Mouse (Mus musculus): ENCODE data around the gene Gkn3.

Gkn3 gene

GRCm38 (mm10) chr6:87388877-87389276, at the start of gene Gkn3:
TSS of gene Gkn3 (minus strand) at chr6:87388935.
- in situ Hi-C loops (cut with MboI; ENCODE audit: unreplicated experiment in 2 of 2) = loop anchor here in 1 of 2 experiments (5.0 kb wide), 1 partner anchor 287 kb away; the partner anchor contains the start of gene D6Ertd527e

- in situ Hi-C loops (cut with MboI; ENCODE audit: unreplicated experiment in 2 of 2) = no loop called here
Measured at GRCm38 (mm10) chr6:87436745-87437144, 48.0 kb upstream of the Gkn3 start.

DNA sequence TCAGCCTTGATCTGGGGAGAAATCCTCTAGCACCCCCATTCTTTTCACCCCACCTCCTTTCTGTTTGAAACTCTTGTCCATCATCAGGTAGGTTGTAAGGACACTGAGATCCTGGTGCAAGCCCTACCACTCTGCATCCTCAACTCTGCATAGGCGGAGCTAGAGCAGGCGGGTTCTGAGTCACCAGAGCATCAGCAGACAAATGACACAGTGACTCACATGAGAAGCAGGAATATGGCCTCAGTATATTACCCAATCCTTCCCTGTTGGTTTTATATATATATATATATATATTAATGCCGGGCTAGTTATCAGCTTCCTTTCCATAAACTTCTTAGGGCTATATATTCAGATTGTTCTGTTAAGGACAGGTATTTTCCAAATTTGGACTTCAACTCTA, 47.1 kb upstream of the Gkn3 start:
- in situ Hi-C loops (cut with MboI; ENCODE audit: unreplicated experiment in 2 of 2) = no loop called here

- in situ Hi-C loops (cut with MboI; ENCODE audit: unreplicated experiment in 2 of 2) = no loop called here
Measured at GRCm38 (mm10) chr6:87428487-87429044, 39.8 kb upstream of the Gkn3 start, which contains the start of gene Bmp10. TSS of gene Bmp10 (plus strand) at chr6:87428994.

DNA sequence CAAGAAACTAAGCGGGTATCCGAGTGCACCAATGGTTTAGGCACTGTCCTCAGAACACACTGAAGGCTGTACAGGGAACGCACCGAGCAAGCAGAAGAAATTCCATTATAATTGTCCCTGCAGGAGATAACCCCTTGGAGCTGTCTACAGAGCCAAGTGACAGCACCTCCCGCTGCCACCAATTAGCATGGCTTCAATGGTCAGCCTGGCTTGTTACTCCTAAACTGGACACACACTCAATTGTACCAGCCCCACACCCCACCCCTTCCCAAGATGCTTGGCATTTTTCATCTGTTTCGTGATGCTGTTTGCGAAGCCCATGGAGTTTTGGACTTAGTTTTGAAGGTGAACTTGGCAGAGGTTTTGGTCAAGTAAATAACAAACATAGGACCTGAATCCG, 38.9 kb upstream of the Gkn3 start:
- in situ Hi-C loops (cut with MboI; ENCODE audit: unreplicated experiment in 2 of 2) = no loop called here

- in situ Hi-C loops (cut with MboI; ENCODE audit: unreplicated experiment in 2 of 2) = no loop called here
Measured at GRCm38 (mm10) chr6:87426954-87427353, 38.2 kb upstream of the Gkn3 start.

GRCm38 (mm10) chr6:87424037-87424816, 35.5 kb upstream of the Gkn3 start:
- in situ Hi-C loops (cut with MboI; ENCODE audit: unreplicated experiment in 2 of 2) = no loop called here

DNA sequence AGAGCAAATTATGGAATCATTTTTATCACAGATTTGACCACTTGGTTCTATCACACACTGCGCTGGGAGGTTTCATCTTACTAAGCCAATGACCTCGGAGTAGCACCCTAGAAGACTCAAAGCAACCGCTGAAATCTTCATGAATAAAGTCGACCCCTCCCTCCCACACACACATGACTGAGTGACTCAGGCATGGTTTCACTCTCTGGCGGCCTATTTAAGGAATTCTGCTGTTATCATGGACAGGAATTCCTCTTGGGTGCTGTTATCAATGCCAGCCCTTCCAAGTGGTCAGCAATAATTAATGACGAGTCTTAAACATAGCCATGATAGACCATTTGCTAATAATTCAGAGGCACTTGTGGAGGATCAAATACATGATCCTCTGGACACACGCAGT, 33.6 kb upstream of the Gkn3 start:
- in situ Hi-C loops (cut with MboI; ENCODE audit: unreplicated experiment in 2 of 2) = no loop called here

DNA sequence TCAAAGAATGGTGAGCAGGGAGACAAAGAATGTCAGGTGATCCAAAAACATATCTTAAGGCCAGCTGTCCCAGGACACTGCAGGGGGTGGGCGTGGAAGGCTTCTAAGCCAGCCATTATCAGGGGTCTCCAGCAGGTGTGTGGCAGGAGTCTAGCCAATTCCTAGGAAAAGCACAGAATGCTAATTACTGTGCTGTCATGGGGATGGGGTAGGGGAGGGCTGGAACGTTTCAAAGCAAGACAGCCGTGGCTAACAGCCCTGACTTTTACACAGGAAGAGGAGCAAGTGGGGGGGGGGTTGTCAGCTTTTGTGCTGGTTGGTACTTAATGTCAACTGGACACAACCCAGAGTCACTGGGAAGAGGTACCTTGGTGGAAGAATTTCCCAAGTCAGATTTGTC, 23.3 kb upstream of the Gkn3 start:
- in situ Hi-C loops (cut with MboI; ENCODE audit: unreplicated experiment in 2 of 2) = no loop called here

DNA sequence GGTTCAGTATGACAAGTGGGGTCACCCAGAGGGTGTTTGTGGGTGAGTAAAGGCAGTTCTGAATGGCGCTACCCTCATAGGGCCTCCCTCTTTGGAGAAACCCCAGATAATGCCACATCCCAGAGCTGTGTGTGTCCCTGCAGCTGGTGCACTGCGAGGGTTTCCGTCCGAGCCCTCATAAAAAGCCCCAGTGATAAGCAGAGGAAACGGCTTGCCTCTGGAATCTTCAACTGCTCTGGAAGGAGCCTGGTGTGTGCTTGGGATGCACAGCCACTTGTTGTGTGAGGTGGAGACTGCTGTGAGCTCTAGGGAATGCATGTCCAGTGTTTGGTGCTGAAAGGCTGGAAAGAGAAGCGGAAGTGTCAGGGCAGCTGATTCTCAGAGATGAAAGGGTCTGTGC, 12.7 kb upstream of the Gkn3 start:
- in situ Hi-C loops (cut with MboI; ENCODE audit: unreplicated experiment in 2 of 2) = no loop called here

DNA sequence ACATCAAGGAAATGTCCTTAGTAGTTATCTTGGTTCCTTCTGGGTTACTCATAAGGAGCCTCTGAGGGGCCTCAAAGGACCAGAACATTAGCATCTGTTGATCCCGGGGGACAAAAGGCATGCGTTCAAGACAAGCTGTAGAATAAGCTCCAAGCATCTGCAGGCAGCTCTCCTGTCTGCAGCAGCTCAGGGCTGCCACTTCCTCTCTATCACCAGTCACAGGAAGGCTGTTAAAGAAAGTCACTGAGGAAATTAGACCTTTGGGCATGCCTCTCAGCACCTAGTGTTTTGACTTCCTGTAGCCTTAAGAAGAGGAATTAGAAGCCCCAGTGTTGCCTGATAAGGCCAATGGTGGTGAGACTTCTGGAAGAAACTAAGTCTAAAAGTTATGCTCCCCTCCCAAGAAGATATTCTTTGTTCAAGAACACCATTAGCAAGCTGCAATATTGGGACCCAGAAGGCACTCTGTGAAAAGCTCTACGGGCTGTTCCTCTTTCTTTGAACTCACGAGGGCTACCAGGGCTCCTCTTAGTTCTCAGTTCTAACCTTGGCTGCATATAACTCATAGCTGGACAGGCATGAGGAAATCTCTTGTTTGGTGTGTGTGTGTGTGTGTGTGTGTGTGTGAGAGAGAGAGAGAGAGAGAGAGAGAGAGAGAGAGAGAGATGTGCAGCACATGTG, 11.3 kb upstream of the Gkn3 start:
- in situ Hi-C loops (cut with MboI; ENCODE audit: unreplicated experiment in 2 of 2) = loop anchor here (5.0 kb wide), 4 partner anchors 52 to 272 kb away; partner anchors contain the start of gene Aplf (in 1 of the 2)

- in situ Hi-C loops (cut with MboI; ENCODE audit: unreplicated experiment in 2 of 2) = loop anchor here (5.0 kb wide), 4 partner anchors 53 to 273 kb away; partner anchors contain the start of gene Aplf (in 1 of the 2)
Measured at GRCm38 (mm10) chr6:87399137-87399536, 10.4 kb upstream of the Gkn3 start.

DNA sequence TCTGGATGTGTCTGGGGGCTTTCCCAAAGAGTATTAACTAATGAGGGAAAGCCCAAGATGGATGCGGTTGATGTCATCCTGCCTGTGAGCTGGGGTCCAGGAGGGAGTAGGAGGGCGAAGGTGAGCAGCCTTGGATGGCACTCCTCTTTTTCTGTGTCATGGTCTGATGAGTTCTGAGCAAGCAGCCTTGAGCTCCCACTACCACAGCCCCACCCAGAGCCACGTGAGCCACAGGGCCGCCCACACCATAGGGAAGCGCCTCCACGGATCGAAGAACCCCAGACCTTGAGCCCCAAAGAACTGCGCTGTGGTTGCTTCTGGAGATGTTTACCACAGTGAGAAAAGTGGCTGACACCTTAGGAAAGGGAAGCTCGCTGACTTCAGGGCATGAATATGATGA, 6.0 kb upstream of the Gkn3 start:
- in situ Hi-C loops (cut with MboI; ENCODE audit: unreplicated experiment in 2 of 2) = loop anchor here (5.0 kb wide), 4 partner anchors 58 to 278 kb away; partner anchors contain the start of gene Aplf (in 1 of the 2)

DNA sequence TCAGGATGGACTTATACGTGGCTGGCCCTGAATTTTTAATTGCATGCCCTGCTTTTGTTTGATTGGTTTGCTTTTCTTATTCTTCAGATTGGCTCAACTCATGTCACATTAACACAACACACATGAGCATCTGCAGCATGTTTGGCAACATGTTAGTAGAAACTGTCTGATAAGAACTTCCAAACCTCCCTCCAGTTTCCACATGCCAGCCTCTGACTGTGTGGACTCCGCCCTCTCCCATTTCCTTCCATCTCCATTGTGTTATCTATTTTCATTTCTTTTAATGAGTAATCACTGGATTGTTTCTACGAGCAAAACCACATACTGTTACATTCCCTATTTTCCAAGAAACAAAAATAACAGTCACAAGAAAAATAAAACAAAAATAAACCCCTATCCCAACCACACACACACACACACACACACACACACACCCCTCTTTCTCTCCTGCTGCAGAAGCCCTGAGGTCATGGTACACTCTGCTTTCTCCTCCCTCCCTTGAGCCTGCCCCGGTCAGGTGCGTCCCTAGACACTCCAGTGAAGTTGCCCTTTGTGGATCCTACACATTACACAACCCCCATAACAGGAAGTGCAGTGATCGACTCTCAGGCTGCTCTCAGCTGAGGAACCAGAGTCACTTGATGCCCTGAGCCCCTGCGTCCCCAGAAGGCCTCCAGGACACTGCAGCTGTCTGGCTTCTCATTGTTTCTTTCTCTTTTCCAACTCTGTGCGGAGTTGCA, 4.9 kb upstream of the Gkn3 start:
- in situ Hi-C loops (cut with MboI; ENCODE audit: unreplicated experiment in 2 of 2) = no loop called here

DNA sequence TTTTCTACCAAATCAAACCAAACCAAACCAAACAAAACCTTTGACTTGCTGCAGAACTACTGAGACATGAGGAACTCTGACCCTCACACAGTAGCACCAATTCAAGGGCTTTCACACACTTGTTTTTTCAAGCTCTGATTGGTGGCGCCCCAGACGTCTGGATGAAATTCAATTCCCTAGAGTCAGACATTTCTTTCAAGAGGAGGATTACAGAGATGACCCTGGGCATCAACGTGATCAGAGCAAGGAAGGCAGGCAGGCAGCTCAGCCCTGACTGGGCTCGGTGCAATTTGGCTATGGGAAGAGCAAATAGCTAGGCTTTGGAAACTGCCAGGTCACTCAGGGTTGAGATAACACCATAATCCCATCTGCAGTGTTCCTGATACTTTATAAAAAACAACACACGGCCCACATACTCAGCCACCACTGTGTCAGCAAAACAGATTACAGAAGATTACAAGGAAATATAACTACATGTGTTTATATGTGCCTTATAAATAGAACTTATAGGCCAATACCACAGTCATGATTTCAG, 787 bp upstream of the Gkn3 start:
- in situ Hi-C loops (cut with MboI; ENCODE audit: unreplicated experiment in 2 of 2) = loop anchor here in 1 of 2 experiments (5.0 kb wide), 1 partner anchor 287 kb away; the partner anchor contains the start of gene D6Ertd527e

GRCm38 (mm10) chr6:87386681-87387080, 2.1 kb downstream of the Gkn3 start:
- in situ Hi-C loops (cut with MboI; ENCODE audit: unreplicated experiment in 2 of 2) = loop anchor here in 1 of 2 experiments (5.0 kb wide), 1 partner anchor 284 kb away; the partner anchor contains the start of gene D6Ertd527e

- in situ Hi-C loops (cut with MboI; ENCODE audit: unreplicated experiment in 2 of 2) = loop anchor here in 1 of 2 experiments (5.0 kb wide), 1 partner anchor 284 kb away; the partner anchor contains the start of gene D6Ertd527e
Measured at GRCm38 (mm10) chr6:87386203-87386602, 2.5 kb downstream of the Gkn3 start.

- in situ Hi-C loops (cut with MboI; ENCODE audit: unreplicated experiment in 2 of 2) = loop anchor here in 1 of 2 experiments (5.0 kb wide), 1 partner anchor 282 kb away; the partner anchor contains the start of gene D6Ertd527e
Measured at GRCm38 (mm10) chr6:87384761-87385160, 4.0 kb downstream of the Gkn3 start.

- in situ Hi-C loops (cut with MboI; ENCODE audit: unreplicated experiment in 2 of 2) = no loop called here
Measured at GRCm38 (mm10) chr6:87383926-87384691, 4.6 kb downstream of the Gkn3 start.
